Mouse (Mus musculus): ENCODE results near the gene Ero1lb. TPM values are rescaled to one million over a fixed set of nuclear protein-coding genes. Genes with fewer than 3 reads are reported as not detected.

Gene Ero1lb
- polyA plus RNA-seq (2017; shearing (Covaris generic)), result 10 to 100 TPM; 16.2 to 20.7 TPM

DNA sequence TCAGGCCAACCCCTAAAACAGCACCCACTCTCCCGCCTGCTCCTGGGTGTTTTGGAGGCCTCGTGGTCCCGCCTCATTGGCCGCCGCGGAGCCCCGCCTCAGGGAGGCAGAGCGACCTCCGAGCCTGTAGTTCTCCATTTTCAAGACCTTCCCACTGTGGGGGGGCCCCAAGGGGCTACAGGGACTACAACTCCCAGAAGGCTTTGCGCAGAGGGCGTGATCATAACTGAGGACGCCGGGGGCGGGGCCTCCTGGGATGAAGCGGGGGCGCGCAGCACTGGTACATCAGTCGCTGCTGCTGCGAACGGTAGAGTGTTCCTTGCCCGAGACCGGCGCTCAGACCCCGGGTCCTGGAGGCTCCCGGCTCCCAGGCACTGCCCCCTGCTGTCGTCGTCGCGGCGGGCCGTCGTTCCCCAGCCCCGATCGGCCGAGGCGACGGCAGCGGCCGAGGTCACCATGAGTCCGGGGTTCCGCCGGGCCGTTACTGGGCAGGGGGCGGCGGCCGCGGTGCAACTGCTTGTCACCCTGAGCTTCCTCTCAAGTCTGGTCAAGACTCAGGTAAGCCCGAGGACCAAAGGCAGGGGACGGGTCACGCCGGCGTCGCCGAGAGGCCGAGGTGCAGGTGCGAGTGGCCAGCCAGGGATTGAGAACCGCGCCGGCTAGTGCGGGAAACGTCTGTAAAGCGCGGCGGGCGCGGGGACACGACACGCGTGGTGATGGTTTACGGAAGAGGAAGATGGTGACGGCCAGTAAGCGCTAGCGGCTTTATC lies at the start of gene Ero1lb:
Gene Ero1lb, plus strand, starts transcription at position 254 of the 770 bp plus-strand sequence.

DNA sequence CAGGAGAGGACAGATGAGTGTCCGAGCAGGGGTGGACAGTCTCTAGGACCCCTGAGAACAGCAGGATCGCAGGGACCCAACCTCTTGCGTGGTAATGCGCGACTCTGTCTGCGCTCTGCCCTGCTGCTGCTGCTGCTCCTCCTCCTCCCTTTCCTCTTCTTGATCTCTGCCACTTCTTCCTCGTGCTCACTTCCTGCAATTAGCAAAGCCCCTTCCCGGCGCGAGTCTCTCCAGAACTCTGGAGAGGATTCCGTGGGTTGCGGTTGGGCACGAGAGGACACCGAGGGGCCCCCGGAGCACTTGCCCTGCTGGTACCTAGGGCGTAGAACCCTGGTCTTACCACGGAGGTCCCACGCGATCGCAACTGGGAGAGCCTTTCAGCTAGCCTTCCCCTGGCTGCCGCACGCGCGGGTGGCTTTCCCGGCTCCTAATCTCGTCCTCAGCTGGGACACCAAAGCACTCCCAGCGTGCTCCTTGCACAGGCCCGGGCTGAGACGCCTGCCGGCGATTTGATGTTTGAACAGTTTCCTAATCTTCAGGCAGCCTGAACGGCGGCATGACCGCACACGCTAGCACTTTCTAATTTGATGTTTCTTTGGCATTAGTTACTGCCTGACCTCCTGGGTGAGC lies 45.6 kb upstream of the Ero1lb start, which contains the start of gene Edaradd:
Gene Edaradd, minus strand, starts transcription at position 484 of the 630 bp plus-strand sequence.

Other genes starting within 250 kb of the Ero1lb start
- gene Actn2, start 225.1 kb upstream of the Ero1lb start, polyA plus RNA-seq (2017; shearing (Covaris generic)), result 1 to 10 TPM; 5.3 to 6.5 TPM
- gene Heatr1, start 170.8 kb upstream of the Ero1lb start, polyA plus RNA-seq (2017; shearing (Covaris generic)), result 10 to 100 TPM; 45.1 to 48.5 TPM
- 10 to 100 TPM; 66.1 to 73.0 TPM for gene Lgals8, start 100.9 kb upstream of the Ero1lb start, polyA plus RNA-seq (2017; shearing (Covaris generic))
- 1 to 10 TPM in 1 of 2 experiments, under 1 TPM in 1; 0.61 to 1.1 TPM for gene Edaradd, start 45.4 kb upstream of the Ero1lb start, polyA plus RNA-seq (2017; shearing (Covaris generic))
- 1 to 10 TPM in 1 of 2 experiments, not detected in 1; 1.3 TPM for gene Prl2c3, start 234.2 kb downstream of the Ero1lb start, polyA plus RNA-seq (2017; shearing (Covaris generic))